In the genomic region with DNA sequence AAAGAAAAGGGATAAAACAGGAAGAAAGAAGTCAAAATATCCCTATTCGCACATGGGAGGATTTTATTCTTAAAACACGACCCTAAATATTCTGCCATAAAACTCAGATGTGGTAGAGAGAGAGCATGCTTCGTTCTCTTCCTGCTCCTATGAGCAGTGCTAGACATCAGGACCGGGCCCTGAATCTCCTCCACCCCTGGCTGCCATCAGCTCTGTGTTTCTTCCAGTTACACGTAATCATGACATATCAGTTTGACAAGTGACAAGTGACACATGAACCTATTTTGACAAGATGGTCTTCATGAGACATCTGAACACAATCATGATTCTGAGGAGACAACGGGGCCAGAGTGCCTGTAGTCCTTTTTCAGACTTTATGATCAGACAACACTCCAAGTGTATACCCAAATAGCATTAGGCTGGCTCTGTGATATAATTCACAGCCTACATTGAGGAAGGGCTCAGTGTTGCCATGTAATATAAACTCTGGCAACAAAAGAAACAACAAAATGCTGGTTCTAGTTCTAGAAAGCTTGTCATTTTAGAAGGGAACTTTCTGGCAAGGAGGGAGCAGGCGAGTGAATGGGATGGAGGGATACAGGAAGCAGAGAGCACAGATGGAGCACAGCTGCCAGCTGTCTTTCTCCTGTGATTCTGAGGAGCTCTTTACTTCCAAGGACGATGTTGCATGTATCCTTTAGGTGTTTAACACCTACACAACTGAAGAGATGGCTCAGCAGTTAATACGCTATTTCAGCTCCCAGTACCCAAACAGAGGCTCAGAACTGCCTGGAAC, we compare ENCODE assay signal across 25 mouse cellular contexts. TPM values are rescaled to one million over a fixed set of nuclear protein-coding genes. Genes with fewer than 3 reads are reported as not detected.
DNase-seq lines count a peak whose midpoint lies in the region; ATAC-seq and TF ChIP-seq lines count a peak whose summit lies in the region.
"Had no signal": no experiment of that assay in that cellular context is flagged by ENCODE, and none has a peak within 500 bp of the region (broad histone marks: within the 10 kb centered on the region; RNA-seq: fewer than 3 reads in every experiment).

No protein-coding gene starts in this region.

- no peak overlapping the region for H3K4me2 ChIP-seq in heart, embryonic 11.5 days
- no peak overlapping the region for H3K4me2 ChIP-seq in heart, postnatal 0 days (ENCODE audit: low read depth, low read length)
- H3K4me2 ChIP-seq in lung, embryonic 15.5 days: no peak overlapping the region
- H3K4me2 ChIP-seq: hindbrain, embryonic 13.5 days; kidney, embryonic 15.5 days; limb, embryonic 13.5 days; liver, embryonic 12.5 days; neural tube, embryonic 13.5 days had no signal

- H3K27me3 ChIP-seq in heart, embryonic 11.5 days (ENCODE audit: control insufficient read depth, insufficient read depth, low read length): no peaks in the 10 kb centered on the region
- no peaks in the 10 kb centered on the region for H3K27me3 ChIP-seq in heart, postnatal 0 days (ENCODE audit: control insufficient read depth, insufficient read depth, low read length)
- no peaks in the 10 kb centered on the region for H3K27me3 ChIP-seq in lung, embryonic 15.5 days
- H3K27me3 ChIP-seq: hindbrain, embryonic 13.5 days; kidney, embryonic 15.5 days; limb, embryonic 13.5 days; liver, embryonic 12.5 days; neural tube, embryonic 13.5 days had no signal

- no peak for TF ChIP-seq CTCF in heart, postnatal 0 days (IDR thresholded peaks at IDR 0.05; ENCODE audit: low read depth)

- no peak overlapping the region for H3K4me3 ChIP-seq in heart, embryonic 11.5 days (ENCODE audit: low read depth, low read length)
- no peak overlapping the region for H3K4me3 ChIP-seq in heart, postnatal 0 days (ENCODE audit: low read depth, low read length)
- H3K4me3 ChIP-seq in lung, embryonic 15.5 days: no peak overlapping the region
- H3K4me3 ChIP-seq: hindbrain, embryonic 13.5 days; kidney, embryonic 15.5 days; limb, embryonic 13.5 days; liver, embryonic 12.5 days; myocyte; neural tube, embryonic 13.5 days had no signal

- no peak for TF ChIP-seq EP300 in heart, postnatal 0 days (IDR thresholded peaks at IDR 0.05; ENCODE audit: low read depth)

- H3K36me3 ChIP-seq in heart, embryonic 11.5 days (ENCODE audit: control insufficient read depth, insufficient read depth, low read length): no peaks in the 10 kb centered on the region
- peaks cover 12% of the 10 kb centered on the region for H3K36me3 ChIP-seq in heart, postnatal 0 days (replicated peaks; ENCODE audit: control insufficient read depth, insufficient read depth, low read length)
- H3K36me3 ChIP-seq in lung, embryonic 15.5 days: peaks cover 5% of the 10 kb centered on the region; the same call in 1 of the 2 replicates

- no peak for DNase-seq in heart, adult 18-20 months
- DNase-seq in heart, postnatal 0 days (ENCODE audit: low spot score): no peak
- no peak for DNase-seq in heart, postnatal 25 days (ENCODE audit: low spot score)
- no peak for DNase-seq in lung, postnatal 36 days
- DNase-seq in right cerebral cortex, adult 2 months (ENCODE audit: low spot score in 2 of 2): peak; percentile 45
- no peak for DNase-seq in right cerebral cortex, postnatal 10 days (ENCODE audit: low spot score in 2 of 2)
- DNase-seq: adrenal gland, postnatal 25 days; cerebellum, adult 9-10 months; gastrocnemius, postnatal 14 days; kidney, adult 11 months; kidney, postnatal 36 days; layer of hippocampus, postnatal 36 days; thymus, adult 2 months; thymus, postnatal 4 days had no signal

- ATAC-seq in heart, embryonic 11.5 days (replicated peaks; ENCODE audit: insufficient number of reproducible peaks, low FRiP score, low TSS enrichment): no peak
- ATAC-seq in heart, postnatal 0 days (ENCODE audit: insufficient read depth, low read depth): no peak
- peak; percentile 79; the same call in 1 of the 2 replicates for ATAC-seq in lung, embryonic 15.5 days (ENCODE audit: borderline replicate concordance, extremely low read depth, low FRiP score, low TSS enrichment)
- ATAC-seq: forebrain, embryonic 14.5 days; liver, embryonic 12.5 days; midbrain, embryonic 16.5 days had no signal

- 56% methylated on average over 9 of the region's 9 CpGs for WGBS in heart, embryonic 11.5 days (ENCODE audit: insufficient replicate concordance)
- 50% methylated on average over 9 of the region's 9 CpGs for WGBS in heart, postnatal 0 days
- WGBS in lung, embryonic 15.5 days: 56% methylated on average over 9 of the region's 9 CpGs

- H3K9me3 ChIP-seq in heart, embryonic 11.5 days (replicated peaks; ENCODE audit: control insufficient read depth, low read length): no peaks in the 10 kb centered on the region
- no peaks in the 10 kb centered on the region for H3K9me3 ChIP-seq in heart, postnatal 0 days (replicated peaks; ENCODE audit: control insufficient read depth, low read length)
- H3K9me3 ChIP-seq in lung, embryonic 15.5 days: no peaks in the 10 kb centered on the region
- H3K9me3 ChIP-seq: hindbrain, embryonic 13.5 days; kidney, embryonic 15.5 days; limb, embryonic 13.5 days; liver, embryonic 12.5 days; neural tube, embryonic 13.5 days had no signal

- H3K4me1 ChIP-seq in heart, embryonic 11.5 days (ENCODE audit: control insufficient read depth, insufficient read depth, low read length): peaks cover 16% of the 10 kb centered on the region
- peaks cover 16% of the 10 kb centered on the region for H3K4me1 ChIP-seq in heart, postnatal 0 days (ENCODE audit: control insufficient read depth, insufficient read depth)
- peaks cover 16% of the 10 kb centered on the region; the same call in 1 of the 2 replicates for H3K4me1 ChIP-seq in lung, embryonic 15.5 days
- H3K4me1 ChIP-seq: limb, embryonic 13.5 days; liver, embryonic 12.5 days had no signal

- intact Hi-C loops in heart, postnatal 25 days (cut with DNase I): no loop called here

- no peak overlapping the region for H3K9ac ChIP-seq in heart, embryonic 11.5 days (ENCODE audit: low read depth, low read length)
- H3K9ac ChIP-seq in heart, postnatal 0 days (replicated peaks; ENCODE audit: low read depth, low read length): no peak overlapping the region
- no peak overlapping the region for H3K9ac ChIP-seq in lung, embryonic 15.5 days
- H3K9ac ChIP-seq: hindbrain, embryonic 13.5 days; kidney, embryonic 15.5 days; limb, embryonic 13.5 days; liver, embryonic 12.5 days; neural tube, embryonic 13.5 days had no signal

- H3K27ac ChIP-seq in heart, embryonic 11.5 days (ENCODE audit: low read depth, low read length): peak overlapping the region; percentile 59
- 0 out of 2 replicates have a peak overlapping the region, but pooled peaks have one; percentile 1 for H3K27ac ChIP-seq in heart, postnatal 0 days (ENCODE audit: low read depth)
- H3K27ac ChIP-seq in lung, embryonic 15.5 days: 0 out of 2 replicates have a peak overlapping the region, but pooled peaks have one; percentile 11
- H3K27ac ChIP-seq: hindbrain, embryonic 13.5 days; kidney, embryonic 15.5 days; limb, embryonic 13.5 days; liver, embryonic 12.5 days; stomach, postnatal 0 days had no signal

RNA-seq across cellular contexts. Expression of a gene that starts 20.9 kb away (rescaled TPM):
- 23.0 and 23.7 TPM in 2 replicates for polyA plus RNA-seq in heart, embryonic 11.5 days (2014; fragmentation: Nextera tagmentation; extraction: Ambion mirVana)
- total RNA-seq in heart, adult 18-20 months (2021): 10 to 100 TPM; 36.4 to 41.7 TPM
- 35.0 and 62.0 TPM in 2 replicates for total RNA-seq in heart, postnatal 0 days (2014; rRNA removed; ENCODE audit: low replicate concordance)
- polyA plus RNA-seq in heart, postnatal 0 days (2015; fragmentation: Nextera tagmentation; extraction: Ambion mirVana): 14.3 and 15.2 TPM in 2 replicates
- total RNA-seq in heart, postnatal 25 days (2021): 10 to 100 TPM; 38.1 to 38.4 TPM
- 26.8 and 28.7 TPM in 2 replicates for polyA plus RNA-seq in lung, embryonic 15.5 days (2015; fragmentation: Nextera tagmentation; extraction: Ambion mirVana)

Comparison
In these comparisons a context has a peak if more than half of its experiments do, and no peak if none do; other contexts are left out.
1. DNase-seq: peak in right cerebral cortex, adult 2 months (2 of 2); none in heart, adult 18-20 months (0 of 2), heart, postnatal 0 days (single experiment), heart, postnatal 25 days (single experiment), lung, postnatal 36 days (single experiment) and right cerebral cortex, postnatal 10 days (0 of 2).
2. H3K27ac ChIP-seq: peak in every context shown above with its lines; median percentile 59 in heart, embryonic 11.5 days; 11 in lung, embryonic 15.5 days; 1 in heart, postnatal 0 days.